Mouse (Mus musculus) cortical plate, adult 2 months (tissue): ENCODE results near the gene Baiap2.

Source experiments
- CTCF ChIP-seq: fragments of 200-500 bp; IDR thresholded peaks from 2 replicates; pipeline ENCODE4 v1.5.1; 2011; ENCODE audit warnings: mild to moderate bottlenecking, control low read depth, low read length; ENCODE audit not compliant: insufficient read depth; ENCODE audit errors: extremely low read depth
- POLR2A ChIP-seq: fragments of 200-500 bp; IDR thresholded peaks from 2 replicates; pipeline ENCODE4 v1.6.1; 2011; ENCODE audit warnings: mild to moderate bottlenecking, low read length, control low read depth; ENCODE audit not compliant: insufficient read depth; ENCODE audit errors: extremely low read depth

- TF ChIP-seq POLR2A: no peak
- TF ChIP-seq CTCF: peak; percentile 84
These were observed 33.1 kb upstream of the Baiap2 start for GRCm38 (mm10) chr11:119909436-119909835.
